Mouse (Mus musculus) spleen, adult 2 months (tissue): Measurements from ENCODE around the gene Sobp. TPM values are rescaled to one million over a fixed set of nuclear protein-coding genes. Genes with fewer than 3 reads are reported as not detected.

ENCODE experiments used
- DNase-seq, 2 experiments: peaks; one replicate each; pipeline versions ENCODE4 v3.0.0 to v3.0.0-alpha.2; 2012 to 2021; ENCODE audit warnings: low spot score in 2 of 2, low read depth in 1 of 2
- H3K27ac ChIP-seq: fragments of 200-500 bp; 2 replicates; pipeline ENCODE4 v1.5.1; 2012; ENCODE audit warnings: low read length, inconsistent platforms; ENCODE audit not compliant: insufficient read depth
- H3K27me3 ChIP-seq: fragments of 200-500 bp; 2 replicates; pipeline ENCODE4 v1.6.1; 2012; ENCODE audit warnings: mild to moderate bottlenecking, moderate library complexity, low read length, inconsistent platforms; ENCODE audit not compliant: control insufficient read depth, insufficient read depth
- H3K36me3 ChIP-seq: fragments of 200-500 bp; 2 replicates; pipeline ENCODE4 v1.6.1; 2012; ENCODE audit warnings: mild to moderate bottlenecking, low read length, inconsistent platforms; ENCODE audit not compliant: control insufficient read depth, insufficient read depth
- H3K4me1 ChIP-seq: fragments of 200-500 bp; 2 replicates; pipeline ENCODE4 v1.6.1; 2011; ENCODE audit warnings: inconsistent platforms; ENCODE audit not compliant: control insufficient read depth, insufficient read depth, insufficient read length
- H3K4me3 ChIP-seq: fragments of 200-500 bp; 2 replicates; pipeline ENCODE4 v1.5.1; 2011; ENCODE audit warnings: mild to moderate bottlenecking, inconsistent platforms; ENCODE audit not compliant: insufficient read depth, insufficient read length; ENCODE audit errors: extremely low read depth
- CTCF ChIP-seq: fragments of 200-500 bp; IDR thresholded peaks from 2 replicates; pipeline ENCODE4 v1.5.1; 2011; ENCODE audit warnings: mild to moderate bottlenecking, inconsistent platforms; ENCODE audit not compliant: insufficient read depth, insufficient read length, insufficient replicate concordance; ENCODE audit errors: extremely low read depth
- POLR2A ChIP-seq: fragments of 200-500 bp; IDR thresholded peaks from 2 replicates; pipeline ENCODE4 v1.6.1; 2011; ENCODE audit warnings: low read depth, low read length, inconsistent platforms
- WGBS: fragments of 180-500 bp; shearing (Covaris S2); methylation state at CpG from one replicate; pipeline ENCODE4 v1.1.7; 2018; 5-methylcytosine and 5-hydroxymethylcytosine counted together
- polyA plus RNA-seq: library from polyadenylated mRNA; depleted of rRNA; stranded (reverse); fragments of >200 nt; gene quantifications from 2 replicates; pipeline ENCODE4 v1.2.3, GENCODE M21; 2012

Sobp gene
- polyA plus RNA-seq, 1 experiment = 0.02 TPM

DNA sequence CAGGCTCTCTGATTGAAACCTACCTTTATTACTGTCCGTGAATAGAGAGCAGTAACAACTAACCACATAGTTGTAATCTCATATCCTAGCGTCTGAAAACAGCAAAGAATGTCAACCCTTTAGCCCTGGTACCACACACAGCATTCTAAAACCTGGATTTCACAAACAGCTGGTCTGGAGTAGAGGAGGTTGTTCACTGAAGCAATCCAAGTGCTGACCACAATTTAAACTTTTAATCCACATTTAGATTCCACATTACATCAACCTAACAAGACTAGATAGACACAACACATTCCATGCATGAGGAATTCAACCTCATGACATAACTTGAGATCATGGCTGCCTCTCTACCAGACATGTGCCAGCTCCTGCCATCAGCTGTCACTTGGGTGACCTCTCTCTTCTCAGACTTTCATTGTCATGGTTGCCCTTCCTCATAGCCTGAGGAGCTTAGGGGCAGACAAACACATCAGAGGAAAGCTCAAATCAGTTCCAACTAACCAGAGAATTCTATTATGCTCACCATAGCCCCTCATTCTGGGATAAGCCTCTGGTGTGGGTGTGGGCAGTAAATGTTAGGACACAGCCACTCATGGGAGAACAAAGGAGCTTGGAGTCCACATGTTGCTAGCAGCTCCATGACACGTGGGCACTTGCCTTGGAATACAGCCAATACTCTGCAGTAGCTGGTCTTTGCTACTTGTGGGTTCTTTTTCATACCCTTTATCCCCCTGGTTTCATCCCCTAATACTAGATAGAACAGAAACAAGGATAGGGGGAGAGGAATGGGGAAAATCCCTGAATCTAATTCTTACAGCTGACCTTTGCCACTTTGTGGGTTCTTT is 58.0 kb downstream of the Sobp start:
- Histone ChIP-seq H3K27me3 (no peaks in the 10 kb centered on the region), H3K4me3 (no peak overlapping the region), H3K36me3 (no peaks in the 10 kb centered on the region), H3K4me1 (no peaks in the 10 kb centered on the region), H3K27ac (no peak overlapping the region)
- no peak for DNase-seq
- 77% methylated on average over 3 of the region's 3 CpGs for WGBS
- TF ChIP-seq POLR2A (no peak), CTCF (no peak)

- Histone ChIP-seq H3K4me1 (no peaks in the 10 kb centered on the region), H3K4me3 (no peak overlapping the region), H3K27me3 (no peaks in the 10 kb centered on the region), H3K36me3 (no peaks in the 10 kb centered on the region), H3K27ac (no peak overlapping the region)
- DNase-seq = no peak
- no peak for TF ChIP-seq CTCF
- WGBS = 93% methylated on average over 7 of the region's 7 CpGs
Measured at GRCm38 (mm10) chr10:43112296-43112695, 62.0 kb downstream of the Sobp start.

GRCm38 (mm10) chr10:43106616-43107015 is 67.7 kb downstream of the Sobp start:
- no peaks in the 10 kb centered on the region for H3K27me3 ChIP-seq

DNA sequence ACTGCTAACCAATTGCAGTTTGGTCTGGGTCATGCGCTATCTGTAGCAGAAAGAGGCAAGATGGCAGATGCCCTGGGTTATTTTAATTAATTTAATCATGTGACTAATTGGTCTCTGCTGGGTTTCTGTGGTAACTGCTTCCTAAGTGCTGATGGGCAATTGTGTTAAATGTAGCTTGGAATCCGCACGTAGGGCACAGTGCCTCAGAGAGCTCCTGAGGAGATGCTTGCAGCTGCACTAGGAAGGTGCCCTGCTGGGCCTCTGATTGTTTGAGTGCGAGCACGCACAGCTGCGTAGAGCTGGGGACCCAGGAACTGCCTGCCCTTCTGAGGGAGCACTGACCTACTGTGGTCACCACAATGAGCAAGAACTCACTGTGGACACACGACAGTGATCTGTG is 68.1 kb downstream of the Sobp start:
- Histone ChIP-seq H3K4me1 (no peaks in the 10 kb centered on the region), H3K27ac (no peak overlapping the region), H3K36me3 (no peaks in the 10 kb centered on the region), H3K4me3 (no peak overlapping the region), H3K27me3 (no peaks in the 10 kb centered on the region)
- no peak for DNase-seq
- TF ChIP-seq POLR2A (no peak), CTCF (no peak)
- WGBS = 86% methylated on average over 7 of the region's 7 CpGs

More at GRCm38 (mm10) chr10:43106616-43107015, 67.7 kb downstream of the Sobp start:
- Histone ChIP-seq H3K36me3 (no peaks in the 10 kb centered on the region), H3K4me1 (no peaks in the 10 kb centered on the region), H3K4me3 (no peak overlapping the region), H3K27ac (no peak overlapping the region)
- DNase-seq = no peak
- 89% methylated on average over 8 of the region's 8 CpGs for WGBS
- TF ChIP-seq POLR2A (no peak), CTCF (no peak)

DNA sequence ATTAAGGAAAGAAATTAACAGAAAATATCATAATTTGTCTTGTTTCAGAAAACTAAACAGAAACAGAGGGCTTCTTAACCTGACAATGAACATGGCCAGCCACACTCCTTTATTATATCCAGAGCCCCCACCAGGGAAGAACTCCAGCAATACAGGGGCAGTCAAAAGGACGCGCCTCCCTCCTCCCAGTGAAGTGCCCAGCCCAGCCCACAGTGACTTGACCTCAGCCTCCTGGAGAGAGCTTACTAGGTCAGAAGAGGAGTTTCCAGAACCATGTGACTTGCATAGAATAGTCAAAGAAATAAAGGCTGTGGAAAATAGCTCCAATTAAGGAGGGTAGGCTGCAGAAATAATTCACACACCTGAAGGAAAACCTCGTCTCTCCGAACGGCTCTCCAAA is 73.8 kb downstream of the Sobp start:
- 92% methylated on average over 5 of the region's 5 CpGs for WGBS
- no peaks in the 10 kb centered on the region for H3K36me3 ChIP-seq
- DNase-seq = no peak

DNA sequence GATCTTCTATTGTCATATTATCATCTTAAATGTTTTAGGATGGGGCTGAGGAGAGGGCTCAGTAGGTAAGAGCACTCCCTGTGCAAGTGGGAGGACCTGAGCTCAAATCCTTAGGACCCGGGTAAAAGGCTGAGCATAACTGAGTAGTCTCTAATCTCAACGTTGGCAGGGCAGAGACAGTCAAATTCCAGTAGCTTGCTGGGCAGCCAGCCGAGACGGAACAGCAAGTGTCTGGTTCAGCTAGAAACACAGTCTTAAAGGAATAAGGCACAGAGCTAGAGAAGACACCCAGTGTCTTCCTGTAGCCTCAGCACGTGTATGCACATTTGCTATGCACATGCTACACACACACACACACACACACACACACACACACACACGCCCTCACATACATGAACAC is 75.1 kb downstream of the Sobp start:
- no peak for DNase-seq
- TF ChIP-seq CTCF (no peak), POLR2A (no peak)
- WGBS = 79% methylated on average over 6 of the region's 6 CpGs

More for the DNA sequence above, 73.8 kb downstream of the Sobp start:
- H3K4me1 ChIP-seq = no peaks in the 10 kb centered on the region
- H3K4me3 ChIP-seq = no peak overlapping the region
- H3K27me3 ChIP-seq = no peaks in the 10 kb centered on the region
- TF ChIP-seq POLR2A = no peak
- no peak for TF ChIP-seq CTCF
- no peak overlapping the region for H3K27ac ChIP-seq

DNA sequence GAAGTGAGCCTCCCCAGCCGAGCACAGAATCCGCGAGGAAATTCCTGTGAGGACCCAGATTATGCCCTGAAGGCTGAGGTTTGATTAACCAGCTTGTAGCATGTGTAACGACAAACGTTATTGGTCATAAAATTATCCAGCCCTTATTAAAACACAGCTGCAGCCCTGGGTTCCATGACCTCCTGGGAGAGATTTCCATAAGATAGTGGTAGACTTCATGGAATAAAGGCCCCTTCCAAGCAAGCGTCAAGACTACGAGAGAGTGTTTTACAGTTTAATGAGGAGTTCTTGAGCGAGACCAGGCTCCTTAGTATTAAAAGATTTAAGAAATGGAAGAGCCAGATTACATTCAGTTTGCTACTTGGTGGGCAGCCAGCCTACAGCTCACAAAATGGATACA is 76.6 kb downstream of the Sobp start:
- H3K36me3 ChIP-seq = no peaks in the 10 kb centered on the region
- WGBS = 87% methylated on average over 8 of the region's 8 CpGs

More for the DNA sequence above, 75.1 kb downstream of the Sobp start:
- no peaks in the 10 kb centered on the region for H3K27me3 ChIP-seq
- H3K36me3 ChIP-seq = no peaks in the 10 kb centered on the region
- no peak overlapping the region for H3K4me3 ChIP-seq
- H3K4me1 ChIP-seq = no peaks in the 10 kb centered on the region
- no peak overlapping the region for H3K27ac ChIP-seq

More for the DNA sequence above, 76.6 kb downstream of the Sobp start:
- TF ChIP-seq CTCF (no peak), POLR2A (no peak)
- Histone ChIP-seq H3K27ac (no peak overlapping the region), H3K4me1 (no peaks in the 10 kb centered on the region), H3K27me3 (no peaks in the 10 kb centered on the region), H3K4me3 (no peak overlapping the region)
- DNase-seq = no peak
